Mouse (Mus musculus) lung, adult 2 months (tissue): ENCODE data around the gene Rgs16.

Experiments used
- CTCF ChIP-seq: fragments of 200-500 bp; IDR thresholded peaks from 2 replicates; pipeline ENCODE4 v1.5.1; 2011; ENCODE audit warnings: mild to moderate bottlenecking, low read length, control low read depth; ENCODE audit not compliant: insufficient read depth
- POLR2A ChIP-seq: fragments of 200-500 bp; IDR thresholded peaks from 2 replicates; pipeline ENCODE4 v1.6.1; 2011; ENCODE audit warnings: low read depth, mild to moderate bottlenecking, control low read depth, low read length, borderline replicate concordance; ENCODE audit errors: extremely low read depth

DNA sequence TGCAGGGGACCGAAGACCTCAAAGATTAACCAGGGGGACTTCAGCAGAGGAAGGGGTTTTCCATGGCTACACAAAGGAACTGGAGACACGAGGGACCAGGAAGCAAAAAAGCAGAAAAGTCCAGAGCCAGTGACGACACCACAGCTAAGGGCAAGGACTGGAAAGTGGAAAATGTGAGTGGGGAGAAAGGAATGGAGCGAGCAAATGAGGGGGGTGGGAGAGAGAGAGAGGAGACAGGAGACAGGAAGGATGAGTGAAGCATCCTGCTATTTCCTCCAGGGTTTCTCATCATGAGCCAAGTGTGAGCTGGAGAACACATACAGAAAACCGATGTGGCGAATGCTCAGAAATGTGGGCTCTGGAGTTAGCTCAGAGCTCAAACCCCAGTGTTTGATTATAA lies 4.1 kb upstream of the Rgs16 start:
- TF ChIP-seq POLR2A, result no peak
- no peak for TF ChIP-seq CTCF
